Mouse (Mus musculus): ENCODE results near the gene Ung. TPM values are rescaled to one million over a fixed set of nuclear protein-coding genes. Genes with fewer than 3 reads are reported as not detected.

Ung gene
- polyA plus RNA-seq (2015; fragmentation: Nextera tagmentation; extraction: Ambion mirVana), result 42.7 and 43.0 TPM in 2 replicates

DNA sequence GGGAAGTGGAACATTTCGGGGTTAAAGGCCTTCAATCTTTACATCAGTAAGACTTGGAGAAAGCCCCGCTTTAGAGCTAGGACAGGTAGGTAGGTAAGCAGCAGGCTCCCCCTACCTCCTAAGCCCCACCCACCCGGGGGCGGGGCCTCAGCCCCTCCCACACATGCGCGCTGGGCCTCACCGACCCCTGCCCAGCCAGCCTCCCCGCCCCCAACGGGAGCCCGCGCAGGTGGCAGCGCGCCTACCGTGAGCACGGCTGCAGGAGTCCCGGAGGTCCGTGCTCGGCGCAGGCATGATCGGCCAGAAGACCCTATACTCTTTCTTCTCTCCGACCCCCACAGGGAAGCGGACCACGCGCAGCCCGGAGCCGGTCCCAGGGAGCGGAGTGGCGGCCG lies at the start of gene Ung:
Gene Ung, plus strand, starts transcription at position 176 of the 395 bp plus-strand sequence.
- Histone ChIP-seq H3K4me1 (ENCODE audit: control insufficient read depth, insufficient read depth, low read length) (peaks cover 37% of the 10 kb centered on the region), H3K27ac (ENCODE audit: low read length) (peak within 1 kb of the TSS; percentile 87), H3K9ac (ENCODE audit: low read length) (peak within 1 kb of the TSS; percentile 76), H3K4me3 (ENCODE audit: low read length) (peak within 1 kb of the TSS; percentile 74), H3K4me2 (ENCODE audit: low read depth, low read length) (peak within 1 kb of the TSS; percentile 100), H3K27me3 (ENCODE audit: control insufficient read depth, insufficient read depth, low read length) (no peaks in the 10 kb centered on the region), H3K9me3 (replicated peaks; ENCODE audit: control insufficient read depth, low read length) (no peaks in the 10 kb centered on the region), H3K36me3 (ENCODE audit: control insufficient read depth, insufficient read depth) (no peaks in the 10 kb centered on the region)
- 1% methylated on average over 29 of the region's 29 CpGs for WGBS
- 0 out of 2 replicates have a peak, but pooled peaks have one; percentile 3 for ATAC-seq (replicated peaks; ENCODE audit: extremely low read depth, insufficient read depth, low FRiP score)

DNA sequence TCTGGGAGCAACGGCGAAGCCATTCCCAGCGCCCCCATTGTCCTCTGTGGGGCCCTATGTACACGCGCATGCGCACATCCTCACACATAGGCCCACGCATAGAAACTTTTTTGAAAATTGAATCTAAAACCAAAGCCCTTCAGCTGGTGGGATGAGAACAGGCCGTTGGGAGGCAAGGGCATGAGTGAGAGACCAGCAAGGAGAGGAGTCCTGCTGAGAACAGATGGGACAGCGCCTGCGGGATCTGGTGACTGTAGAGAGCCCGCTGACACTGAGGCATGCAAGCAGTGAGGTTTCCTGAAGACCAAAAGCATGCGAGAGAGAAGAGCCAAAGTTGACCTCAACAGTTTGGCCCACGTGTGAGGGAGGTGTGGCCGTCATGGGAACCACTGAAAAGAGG lies 44.7 kb upstream of the Ung start:
- Histone ChIP-seq H3K36me3 (ENCODE audit: control insufficient read depth, insufficient read depth) (no peaks in the 10 kb centered on the region), H3K4me3 (ENCODE audit: low read length) (no peak overlapping the region), H3K27ac (ENCODE audit: low read length) (no peak overlapping the region), H3K9me3 (replicated peaks; ENCODE audit: control insufficient read depth, low read length) (no peaks in the 10 kb centered on the region), H3K9ac (ENCODE audit: low read length) (no peak overlapping the region), H3K27me3 (ENCODE audit: control insufficient read depth, insufficient read depth, low read length) (no peaks in the 10 kb centered on the region), H3K4me2 (ENCODE audit: low read depth, low read length) (no peak overlapping the region), H3K4me1 (ENCODE audit: control insufficient read depth, insufficient read depth, low read length) (no peaks in the 10 kb centered on the region)
- no peak for ATAC-seq (replicated peaks; ENCODE audit: extremely low read depth, insufficient read depth, low FRiP score)
- WGBS, result 59% methylated on average over 14 of the region's 14 CpGs

DNA sequence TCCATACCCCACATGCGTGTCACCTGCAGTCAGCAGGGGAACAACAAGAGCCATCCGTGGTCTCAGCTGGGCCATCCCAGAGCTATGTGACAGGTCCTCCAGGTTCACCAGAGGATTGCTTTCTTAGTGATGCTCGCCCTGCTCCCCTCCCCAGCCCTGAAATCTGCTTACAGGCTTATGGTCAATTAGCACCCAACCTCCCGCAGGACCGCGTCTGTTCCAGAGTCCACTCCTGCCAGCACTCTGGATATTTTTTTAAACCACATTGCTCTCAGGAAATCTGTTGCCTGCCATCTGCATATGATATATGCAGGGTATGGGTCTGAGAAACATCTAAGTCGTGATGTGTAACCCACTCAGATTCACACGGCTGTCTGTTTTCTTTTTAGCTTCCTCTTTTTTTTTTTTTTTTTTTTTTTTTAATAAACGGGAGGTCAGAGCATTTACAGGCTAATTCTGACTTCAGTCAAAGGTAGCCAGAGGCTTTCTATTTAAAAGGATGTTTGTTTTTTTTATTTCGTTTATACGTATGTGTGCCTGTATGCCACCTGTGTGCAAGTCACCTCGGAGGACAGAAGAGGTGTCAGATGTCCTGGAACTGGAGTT lies 42.2 kb upstream of the Ung start:
- H3K9ac ChIP-seq (ENCODE audit: low read length), result no peak overlapping the region
- no peak overlapping the region for H3K4me2 ChIP-seq (ENCODE audit: low read depth, low read length)
- peaks cover 8% of the 10 kb centered on the region for H3K27me3 ChIP-seq (ENCODE audit: control insufficient read depth, insufficient read depth, low read length)
- no peak for ATAC-seq (replicated peaks; ENCODE audit: extremely low read depth, insufficient read depth, low FRiP score)
- peaks cover 4% of the 10 kb centered on the region for H3K4me1 ChIP-seq (ENCODE audit: control insufficient read depth, insufficient read depth, low read length)
- no peaks in the 10 kb centered on the region for H3K9me3 ChIP-seq (replicated peaks; ENCODE audit: control insufficient read depth, low read length)
- H3K4me3 ChIP-seq (ENCODE audit: low read length), result no peak overlapping the region
- 67% methylated on average over 12 of the region's 12 CpGs for WGBS
- no peaks in the 10 kb centered on the region for H3K36me3 ChIP-seq (ENCODE audit: control insufficient read depth, insufficient read depth)
- H3K27ac ChIP-seq (ENCODE audit: low read length), result no peak overlapping the region

DNA sequence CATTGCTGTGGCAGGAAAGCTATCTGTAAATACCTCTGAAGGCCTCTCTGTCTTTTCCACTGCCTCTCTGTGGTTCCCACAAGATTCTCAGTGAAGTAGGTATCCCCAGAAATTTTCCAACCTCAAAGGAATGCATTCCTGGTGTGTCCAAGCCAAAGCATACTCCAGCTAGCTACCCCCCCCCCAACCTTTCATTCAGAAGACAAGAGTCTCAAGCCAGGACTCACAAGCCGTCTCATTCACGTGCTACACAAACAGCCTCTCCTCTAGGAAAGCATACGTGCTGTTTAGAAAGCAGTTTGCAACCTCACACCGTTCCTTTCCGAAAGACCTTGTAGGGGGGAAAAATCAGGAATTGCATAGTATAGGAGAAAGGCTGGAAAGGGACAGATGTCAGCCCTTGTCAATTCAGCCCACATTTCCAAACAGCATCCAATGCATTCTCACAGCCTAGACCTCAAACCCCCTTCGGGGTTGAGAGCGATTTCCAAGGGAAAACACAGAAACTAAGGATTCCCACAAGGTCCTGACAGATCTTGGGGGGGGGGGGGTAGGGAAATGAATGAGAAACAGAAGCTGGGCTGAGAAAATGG lies 39.7 kb upstream of the Ung start:
- H3K36me3 ChIP-seq (ENCODE audit: control insufficient read depth, insufficient read depth), result no peaks in the 10 kb centered on the region
- H3K27ac ChIP-seq (ENCODE audit: low read length), result no peak overlapping the region
- no peak overlapping the region for H3K4me2 ChIP-seq (ENCODE audit: low read depth, low read length)
- no peak for ATAC-seq (replicated peaks; ENCODE audit: extremely low read depth, insufficient read depth, low FRiP score)
- H3K4me3 ChIP-seq (ENCODE audit: low read length), result no peak overlapping the region
- WGBS, result 20% methylated on average over 7 of the region's 7 CpGs
- H3K27me3 ChIP-seq (ENCODE audit: control insufficient read depth, insufficient read depth, low read length), result peaks cover 11% of the 10 kb centered on the region
- no peaks in the 10 kb centered on the region for H3K9me3 ChIP-seq (replicated peaks; ENCODE audit: control insufficient read depth, low read length)
- H3K4me1 ChIP-seq (ENCODE audit: control insufficient read depth, insufficient read depth, low read length), result peaks cover 4% of the 10 kb centered on the region
- no peak overlapping the region for H3K9ac ChIP-seq (ENCODE audit: low read length)

DNA sequence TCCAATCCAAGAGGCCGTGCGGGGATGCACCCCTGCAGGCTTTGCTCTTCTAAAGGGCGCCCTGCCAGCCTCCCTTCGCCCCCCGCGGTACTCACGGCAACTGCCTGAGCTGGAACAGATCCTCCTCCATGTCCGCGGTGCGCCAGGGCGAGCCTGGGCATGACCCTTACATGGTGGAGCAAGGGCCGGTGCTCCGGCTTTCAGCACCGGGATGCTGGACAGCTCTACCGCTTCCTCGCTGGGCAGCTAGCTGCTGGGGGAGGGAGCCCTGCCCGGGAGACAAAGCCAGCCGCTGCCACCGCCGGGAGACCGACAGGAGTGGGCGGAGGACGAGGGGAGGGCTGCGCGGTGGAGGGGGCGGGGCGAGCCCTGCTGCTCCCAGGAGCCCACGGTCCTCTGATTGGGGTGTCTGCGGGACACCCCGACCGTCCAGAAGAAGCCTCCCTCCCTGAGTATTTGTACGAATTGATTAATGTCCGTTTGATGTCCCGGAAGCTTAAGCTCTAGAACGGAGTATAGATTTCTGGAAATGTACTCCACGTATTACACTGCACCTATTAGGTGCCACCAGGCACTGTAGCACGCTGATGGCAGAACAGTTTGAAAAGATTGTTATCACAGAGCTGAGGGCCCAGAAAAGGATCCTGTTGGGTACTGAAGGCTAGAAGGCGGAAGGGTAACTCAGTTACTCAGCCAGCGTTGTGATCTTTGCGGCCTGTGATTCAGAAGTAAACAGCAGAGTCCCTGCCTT lies 39.0 kb upstream of the Ung start, which contains the start of gene Svop:
Gene Svop, minus strand, starts transcription at position 514 of the 751 bp plus-strand sequence.
- H3K27ac ChIP-seq (ENCODE audit: low read length), result no peak within 1 kb of the TSS
- peaks cover 4% of the 10 kb centered on the region for H3K4me1 ChIP-seq (ENCODE audit: control insufficient read depth, insufficient read depth, low read length)
- H3K9ac ChIP-seq (ENCODE audit: low read length), result no peak within 1 kb of the TSS
- H3K36me3 ChIP-seq (ENCODE audit: control insufficient read depth, insufficient read depth), result no peaks in the 10 kb centered on the region
- peaks cover 11% of the 10 kb centered on the region for H3K27me3 ChIP-seq (ENCODE audit: control insufficient read depth, insufficient read depth, low read length)
- peak within 1 kb of the TSS; percentile 22 for H3K4me3 ChIP-seq (ENCODE audit: low read length)
- WGBS, result 2% methylated on average over 40 of the region's 40 CpGs
- 0 out of 2 replicates have a peak, but pooled peaks have one; percentile 32 for ATAC-seq (replicated peaks; ENCODE audit: extremely low read depth, insufficient read depth, low FRiP score)
- no peaks in the 10 kb centered on the region for H3K9me3 ChIP-seq (replicated peaks; ENCODE audit: control insufficient read depth, low read length)
- H3K4me2 ChIP-seq (ENCODE audit: low read depth, low read length), result peak within 1 kb of the TSS; percentile 55

DNA sequence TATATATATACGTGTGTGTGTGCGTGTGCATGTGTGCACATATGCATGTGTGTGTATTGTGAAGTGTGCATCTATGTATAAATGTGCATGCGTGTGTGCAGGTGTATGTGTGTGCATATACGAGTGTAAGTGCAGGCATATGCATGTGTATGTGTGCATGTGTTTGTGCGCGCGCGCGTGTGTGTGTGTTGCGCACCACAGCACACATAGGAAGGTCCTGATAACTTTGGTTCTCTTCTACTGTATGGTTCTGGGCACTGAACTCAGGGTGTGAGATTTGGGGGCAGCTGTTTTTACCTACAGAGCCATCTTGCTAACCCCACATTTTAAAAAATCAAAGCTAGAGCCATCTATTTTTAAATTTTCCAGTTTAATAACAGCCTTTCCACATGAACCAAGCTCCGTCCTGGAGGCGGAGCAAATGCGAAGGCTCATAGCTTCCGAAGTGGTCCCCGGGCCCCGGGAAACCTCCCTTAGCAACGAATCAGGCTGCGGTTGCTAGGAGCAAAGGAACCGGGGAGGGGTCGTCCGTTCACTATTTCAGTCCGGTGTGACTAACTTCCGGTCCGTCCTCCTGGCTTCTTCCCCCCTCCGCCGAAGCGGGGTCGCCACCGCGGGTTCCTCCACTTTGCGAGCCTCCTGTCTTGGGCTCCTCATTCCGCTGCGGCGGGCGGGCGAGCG lies 30.3 kb upstream of the Ung start:
- Histone ChIP-seq H3K4me3 (ENCODE audit: low read length) (peak overlapping the region; percentile 98), H3K4me1 (ENCODE audit: control insufficient read depth, insufficient read depth, low read length) (peaks cover 13% of the 10 kb centered on the region), H3K9ac (ENCODE audit: low read length) (peak overlapping the region; percentile 96), H3K27ac (ENCODE audit: low read length) (peak overlapping the region; percentile 55), H3K27me3 (ENCODE audit: control insufficient read depth, insufficient read depth, low read length) (no peaks in the 10 kb centered on the region), H3K4me2 (ENCODE audit: low read depth, low read length) (peak overlapping the region; percentile 76), H3K36me3 (ENCODE audit: control insufficient read depth, insufficient read depth) (no peaks in the 10 kb centered on the region), H3K9me3 (replicated peaks; ENCODE audit: control insufficient read depth, low read length) (no peaks in the 10 kb centered on the region)
- WGBS, result 8% methylated on average over 37 of the region's 37 CpGs
- peak; percentile 92 for ATAC-seq (replicated peaks; ENCODE audit: extremely low read depth, insufficient read depth, low FRiP score)

DNA sequence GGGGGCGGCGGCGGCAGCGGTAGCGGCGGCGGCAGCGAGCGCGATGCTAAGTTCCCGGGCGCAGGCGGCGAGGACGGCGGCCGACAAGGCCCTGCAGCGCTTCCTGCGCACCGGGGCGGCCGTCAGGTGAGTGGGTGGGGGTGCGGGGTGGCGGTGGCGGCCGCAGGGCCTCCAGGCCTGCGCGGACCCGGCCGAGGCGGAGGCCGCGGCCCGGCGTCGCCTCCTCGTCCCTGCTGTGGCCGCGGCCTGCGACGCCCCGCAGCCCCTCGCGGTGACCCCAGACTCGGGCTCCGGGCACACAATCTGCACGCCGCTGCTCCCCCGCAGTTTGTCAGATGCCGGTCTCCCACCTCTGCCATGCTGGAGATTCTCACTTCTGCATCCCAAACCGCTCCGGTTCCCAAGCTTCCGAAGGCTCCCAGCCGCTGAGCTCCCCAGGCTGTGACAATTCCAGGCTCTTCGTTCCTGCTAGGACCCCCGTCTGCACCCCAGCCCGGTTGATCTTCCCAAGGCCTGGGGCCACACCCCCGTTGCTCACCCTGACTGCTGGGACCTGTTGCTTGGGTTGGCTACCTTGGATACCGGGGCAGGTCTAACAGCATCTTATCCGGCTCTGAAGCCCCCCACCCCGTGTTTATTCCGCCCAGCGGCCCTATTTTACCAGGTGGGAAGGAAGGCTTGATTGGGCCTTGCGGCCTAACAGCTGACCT lies 29.6 kb upstream of the Ung start:
- H3K4me3 ChIP-seq (ENCODE audit: low read length), result peak overlapping the region; percentile 98
- H3K36me3 ChIP-seq (ENCODE audit: control insufficient read depth, insufficient read depth), result 0 out of 2 replicates have a peak, but pooled peaks cover 3% of the 10 kb centered on the region
- no peaks in the 10 kb centered on the region for H3K27me3 ChIP-seq (ENCODE audit: control insufficient read depth, insufficient read depth, low read length)
- peaks cover 13% of the 10 kb centered on the region for H3K4me1 ChIP-seq (ENCODE audit: control insufficient read depth, insufficient read depth, low read length)
- H3K27ac ChIP-seq (ENCODE audit: low read length), result peak overlapping the region; percentile 55
- ATAC-seq (replicated peaks; ENCODE audit: extremely low read depth, insufficient read depth, low FRiP score), result peak; percentile 53
- peak overlapping the region; percentile 76 for H3K4me2 ChIP-seq (ENCODE audit: low read depth, low read length)
- peak overlapping the region; percentile 96 for H3K9ac ChIP-seq (ENCODE audit: low read length)
- no peaks in the 10 kb centered on the region for H3K9me3 ChIP-seq (replicated peaks; ENCODE audit: control insufficient read depth, low read length)
- 2% methylated on average over 60 of the region's 64 CpGs for WGBS

DNA sequence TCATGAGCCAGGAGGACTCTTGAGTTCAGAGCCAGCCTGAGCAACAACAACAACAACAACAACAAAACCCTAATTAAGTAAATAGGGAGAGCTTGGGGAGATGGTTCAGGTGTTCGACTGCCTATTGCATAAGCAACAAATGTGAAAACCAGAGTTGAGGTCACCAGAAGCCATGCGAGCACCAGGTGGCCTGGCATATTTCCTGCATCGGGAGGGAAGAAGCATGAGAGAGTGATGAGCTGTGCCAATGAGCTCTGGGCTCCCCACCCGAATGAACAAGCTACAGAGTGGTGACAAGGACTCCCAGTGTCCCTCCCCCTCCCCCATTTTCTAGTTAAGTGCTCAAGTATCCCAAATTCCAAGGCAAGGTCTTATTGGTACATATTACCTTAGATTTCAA lies 28.3 kb upstream of the Ung start:
- H3K27ac ChIP-seq (ENCODE audit: low read length), result no peak overlapping the region
- peaks cover 13% of the 10 kb centered on the region for H3K4me1 ChIP-seq (ENCODE audit: control insufficient read depth, insufficient read depth, low read length)
- no peak overlapping the region for H3K4me3 ChIP-seq (ENCODE audit: low read length)
- WGBS, result 78% methylated on average over 4 of the region's 4 CpGs
- H3K9ac ChIP-seq (ENCODE audit: low read length), result no peak overlapping the region
- no peak overlapping the region for H3K4me2 ChIP-seq (ENCODE audit: low read depth, low read length)
- no peaks in the 10 kb centered on the region for H3K27me3 ChIP-seq (ENCODE audit: control insufficient read depth, insufficient read depth, low read length)
- peaks cover 8% of the 10 kb centered on the region; the same call in 1 of the 2 replicates for H3K36me3 ChIP-seq (ENCODE audit: control insufficient read depth, insufficient read depth)
- H3K9me3 ChIP-seq (replicated peaks; ENCODE audit: control insufficient read depth, low read length), result no peaks in the 10 kb centered on the region
- no peak for ATAC-seq (replicated peaks; ENCODE audit: extremely low read depth, insufficient read depth, low FRiP score)
